Mouse (Mus musculus) olfactory bulb, adult 2 months (tissue): ENCODE results near the gene Slc26a11.

ENCODE experiments used
- CTCF ChIP-seq: fragments of 200-500 bp; IDR thresholded peaks from 2 replicates; pipeline ENCODE4 v1.5.1; 2012; ENCODE audit warnings: low read depth, mild to moderate bottlenecking, low read length, moderate library complexity; ENCODE audit not compliant: insufficient read depth
- POLR2A ChIP-seq: fragments of 200-500 bp; IDR thresholded peaks from 2 replicates; pipeline ENCODE4 v1.6.1; 2012; ENCODE audit warnings: mild to moderate bottlenecking, low read depth, low read length, moderate library complexity; ENCODE audit not compliant: insufficient read depth

GRCm38 (mm10) chr11:119389851-119390270, 34.5 kb downstream of the Slc26a11 start:
- TF ChIP-seq CTCF (no peak), POLR2A (no peak)
